Mouse (Mus musculus) adipose tissue, adult 10 weeks (tissue): ENCODE measurements around the gene R3hdm2. TPM values are rescaled to one million over a fixed set of nuclear protein-coding genes. Genes with fewer than 3 reads are reported as not detected.

Experiments
- polyA plus RNA-seq: library from polyadenylated mRNA; stranded (reverse); fragments of 350-450 nt; fragmentation: Illumina TruSeq; extraction: RNeasy Lipid Tissue Mini Kit (QIAGEN cat#74804); gene quantifications from one replicate; pipeline ENCODE4 v1.2.3, GENCODE M21; 2014; ENCODE audit warnings: low read depth, low replicate concordance

The R3hdm2 gene
- polyA plus RNA-seq, result 70.1 TPM

GRCm38 (mm10) chr10:127380251-127380691, at the start of gene R3hdm2:
TSS of gene R3hdm2 (plus strand) at chr10:127380327.

GRCm38 (mm10) chr10:127341891-127342639, 38.1 kb upstream of the R3hdm2 start, which contains the start of gene Gli1:
TSS of gene Gli1 (minus strand) at chr10:127341974.

GRCm38 (mm10) chr10:127353909-127354895, 25.9 kb upstream of the R3hdm2 start, which contains the start of gene Inhbe:
TSS of gene Inhbe (minus strand) at chr10:127354411.

GRCm38 (mm10) chr10:127369834-127370820, 10.0 kb upstream of the R3hdm2 start, which contains the start of gene Inhbc:
TSS of gene Inhbc (minus strand) at chr10:127370431.

GRCm38 (mm10) chr10:127500894-127501893, 121.1 kb downstream of the R3hdm2 start, which contains the start of gene Stac3:
TSS of gene Stac3 (plus strand) at chr10:127501686.

GRCm38 (mm10) chr10:127514764-127515163, 134.6 kb downstream of the R3hdm2 start, which contains the start of gene Ndufa4l2:
TSS of gene Ndufa4l2 (plus strand) at chr10:127514967.

GRCm38 (mm10) chr10:127522088-127522581, 142.0 kb downstream of the R3hdm2 start, which contains the start of gene Shmt2:
TSS of gene Shmt2 (minus strand) at chr10:127522444.

GRCm38 (mm10) chr10:127534036-127534928, 154.2 kb downstream of the R3hdm2 start, which contains the start of gene Nxph4:
TSS of gene Nxph4 (minus strand) at chr10:127534559.

Other genes starting within 250 kb of the R3hdm2 start
- gene B4galnt1, start 215.1 kb upstream of the R3hdm2 start, polyA plus RNA-seq, result 73.3 TPM
- 1.5 TPM for gene Slc26a10, start 199.7 kb upstream of the R3hdm2 start, polyA plus RNA-seq
- 29.2 TPM for gene Arhgef25, start 190.2 kb upstream of the R3hdm2 start, polyA plus RNA-seq
- 73.3 TPM for gene Dtx3, start 184.6 kb upstream of the R3hdm2 start, polyA plus RNA-seq
- gene Pip4k2c, start 168.7 kb upstream of the R3hdm2 start, polyA plus RNA-seq, result 87.8 TPM
- 2.7 TPM for gene Kif5a, start 117.0 kb upstream of the R3hdm2 start, polyA plus RNA-seq
- gene Dctn2, start 114.0 kb upstream of the R3hdm2 start, polyA plus RNA-seq, result 189 TPM
- 36.5 TPM for gene Mbd6, start 91.3 kb upstream of the R3hdm2 start, polyA plus RNA-seq
- gene Mars, start 68.5 kb upstream of the R3hdm2 start, polyA plus RNA-seq, result 41.3 TPM
- 9.8 TPM for gene Arhgap9, start 58.4 kb upstream of the R3hdm2 start, polyA plus RNA-seq
- 9.5 TPM for gene Gli1, start 38.4 kb upstream of the R3hdm2 start, polyA plus RNA-seq
- gene Inhbe, start 25.9 kb upstream of the R3hdm2 start, polyA plus RNA-seq, result not detected
- gene Inhbc, start 9.9 kb upstream of the R3hdm2 start, polyA plus RNA-seq, result not detected
- gene Stac3, start 121.4 kb downstream of the R3hdm2 start, polyA plus RNA-seq, result 2.2 TPM
- gene Ndufa4l2, start 134.6 kb downstream of the R3hdm2 start, polyA plus RNA-seq, result 10.1 TPM
- gene Shmt2, start 142.1 kb downstream of the R3hdm2 start, polyA plus RNA-seq, result 75.6 TPM
- gene Nxph4, start 154.2 kb downstream of the R3hdm2 start, polyA plus RNA-seq, result 23.4 TPM
- gene Lrp1, start 240.8 kb downstream of the R3hdm2 start, polyA plus RNA-seq, result 188 TPM